Mouse (Mus musculus) liver, embryonic 12.5 days (tissue): ENCODE measurements at regions not wholly inside any gene's neighbourhood (a gene's known extent, or its start where the extent isn't known, plus 50 kb on each side); places are given as distances from the start of the nearest gene placed in this dataset.
A peak's percentile ranks its signal among the peaks of the same experiment; 100 is the strongest.

ENCODE experiments used
- ATAC-seq: fragments of 200-750 bp; cut with Nextera tagmentation; 2 replicates; pipeline ENCODE4 v1.8.0; 2017; ENCODE audit warnings: moderate number of reproducible peaks, mild to moderate bottlenecking, moderate library complexity
- H3K27ac ChIP-seq: fragments of 300-500 bp; sonication (generic); 2 replicates; pipeline ENCODE4 v1.5.1; 2016; ENCODE audit warnings: mild to moderate bottlenecking
- H3K27me3 ChIP-seq: fragments of 300-500 bp; sonication (generic); replicated peaks from 2 replicates; pipeline ENCODE4 v1.6.1; 2016; ENCODE audit warnings: mild to moderate bottlenecking, moderate library complexity
- H3K36me3 ChIP-seq: fragments of 300-500 bp; sonication (generic); 2 replicates; pipeline ENCODE4 v1.6.1; 2016; ENCODE audit warnings: mild to moderate bottlenecking, moderate library complexity
- H3K4me1 ChIP-seq: fragments of 300-500 bp; sonication (generic); 2 replicates; pipeline ENCODE4 v1.6.1; 2016
- H3K4me2 ChIP-seq: fragments of 300-500 bp; sonication (generic); 2 replicates; pipeline ENCODE4 v1.6.1; 2016; ENCODE audit warnings: mild to moderate bottlenecking, moderate library complexity
- H3K4me3 ChIP-seq: fragments of 300-500 bp; sonication (generic); 2 replicates; pipeline ENCODE4 v1.5.1; 2016; ENCODE audit warnings: mild to moderate bottlenecking, moderate library complexity
- H3K9ac ChIP-seq: fragments of 300-500 bp; sonication (generic); 2 replicates; pipeline ENCODE4 v1.6.1; 2016; ENCODE audit warnings: mild to moderate bottlenecking, moderate library complexity
- H3K9me3 ChIP-seq: fragments of 300-500 bp; sonication (generic); replicated peaks from 2 replicates; pipeline ENCODE4 v1.6.1; 2016; ENCODE audit warnings: mild to moderate bottlenecking, moderate library complexity
- WGBS: fragments of 180-500 bp; shearing (Covaris S2); methylation state at CpG from one replicate; pipeline ENCODE4 v1.1.7; 2016; ENCODE audit not compliant: insufficient replicate concordance; 5-methylcytosine and 5-hydroxymethylcytosine counted together

- H3K9ac ChIP-seq, result no peak overlapping the region
- 0 out of 2 replicates have a peak, but pooled peaks cover 4% of the 10 kb centered on the region for H3K9me3 ChIP-seq
- no peak overlapping the region for H3K4me2 ChIP-seq
- WGBS, result 71% methylated on average over 14 of the region's 14 CpGs
- no peak for ATAC-seq
- H3K4me3 ChIP-seq, result no peak overlapping the region
- no peak overlapping the region for H3K27ac ChIP-seq
- H3K4me1 ChIP-seq, result peaks cover 7% of the 10 kb centered on the region; the same call in 1 of the 2 replicates
- H3K36me3 ChIP-seq, result no peaks in the 10 kb centered on the region
- no peaks in the 10 kb centered on the region for H3K27me3 ChIP-seq
These were observed 184.6 kb downstream of the Sox4 start for GRCm38 (mm10) chr13:28768717-28769426.

GRCm38 (mm10) chr13:28762555-28762954 is 191.0 kb downstream of the Sox4 start:
- H3K36me3 ChIP-seq, result no peaks in the 10 kb centered on the region
- H3K27ac ChIP-seq, result no peak overlapping the region
- peaks cover 8% of the 10 kb centered on the region; the same call in 1 of the 2 replicates for H3K4me1 ChIP-seq
- H3K9me3 ChIP-seq, result 0 out of 2 replicates have a peak, but pooled peaks cover 3% of the 10 kb centered on the region
- WGBS, result 55% methylated on average over 2 of the region's 2 CpGs
- no peak overlapping the region for H3K4me3 ChIP-seq
- H3K27me3 ChIP-seq, result no peaks in the 10 kb centered on the region
- ATAC-seq, result no peak
- H3K9ac ChIP-seq, result no peak overlapping the region
- no peak overlapping the region for H3K4me2 ChIP-seq

- H3K4me1 ChIP-seq, result peaks cover 16% of the 10 kb centered on the region
- no peak overlapping the region for H3K27ac ChIP-seq
- no peak overlapping the region for H3K4me3 ChIP-seq
- H3K4me2 ChIP-seq, result no peak overlapping the region
- H3K36me3 ChIP-seq, result no peaks in the 10 kb centered on the region
- no peak for ATAC-seq
- H3K9ac ChIP-seq, result no peak overlapping the region
- no peaks in the 10 kb centered on the region for H3K27me3 ChIP-seq
- H3K9me3 ChIP-seq, result no peaks in the 10 kb centered on the region
- WGBS, result 51% methylated on average over 3 of the region's 3 CpGs
These were observed 194.5 kb downstream of the Sox4 start for GRCm38 (mm10) chr13:28759026-28759425.

DNA sequence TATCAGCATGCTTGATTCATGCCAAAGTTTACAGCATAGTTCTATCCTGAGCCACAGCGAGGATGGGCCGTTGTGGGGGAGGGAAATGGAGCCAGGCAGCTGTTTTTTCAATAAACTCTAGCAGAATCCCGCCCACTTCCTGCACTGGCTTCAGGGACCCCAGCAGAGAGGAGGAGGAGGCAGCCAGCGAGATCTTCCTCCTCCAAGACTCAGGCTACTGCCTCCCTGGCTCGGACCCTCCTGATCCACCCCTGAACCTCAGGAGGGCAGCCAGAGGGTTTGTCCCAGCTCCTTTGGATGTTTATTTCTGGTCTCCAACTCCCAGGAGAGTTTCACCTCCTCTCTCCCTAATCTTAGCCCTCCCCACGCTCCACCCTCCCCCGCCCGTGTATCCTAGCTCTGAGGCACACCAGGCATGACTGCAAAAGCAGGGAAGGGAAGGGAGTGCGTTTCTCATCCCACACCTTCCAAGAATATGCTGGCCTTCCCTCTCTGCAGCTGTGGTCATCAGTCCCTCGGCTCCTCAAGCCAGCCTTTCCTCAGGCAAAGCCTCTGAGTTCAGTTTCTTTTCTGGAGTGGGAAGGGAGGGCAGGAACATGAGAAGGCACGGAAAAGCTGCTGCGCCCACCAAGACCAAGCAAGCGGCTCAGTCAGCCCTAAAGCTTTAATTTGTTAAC is 195.5 kb downstream of the Sox4 start:
- peak overlapping the region; percentile 2; the same call in 1 of the 2 replicates for H3K9ac ChIP-seq
- no peaks in the 10 kb centered on the region for H3K9me3 ChIP-seq
- peaks cover 16% of the 10 kb centered on the region for H3K4me1 ChIP-seq
- H3K27me3 ChIP-seq, result no peaks in the 10 kb centered on the region
- peak; percentile 63 for ATAC-seq
- 8% methylated on average over 13 of the region's 13 CpGs for WGBS
- no peaks in the 10 kb centered on the region for H3K36me3 ChIP-seq
- H3K4me2 ChIP-seq, result peak overlapping the region; percentile 52
- H3K27ac ChIP-seq, result 0 out of 2 replicates have a peak overlapping the region, but pooled peaks have one; percentile 18
- peak overlapping the region; percentile 25 for H3K4me3 ChIP-seq

- Histone ChIP-seq H3K4me3 (0 out of 2 replicates have a peak overlapping the region, but pooled peaks have one; percentile 25), H3K9ac (peak overlapping the region; percentile 3; the same call in 1 of the 2 replicates)
- 26% methylated on average over 11 of the region's 11 CpGs for WGBS
These were observed 196.4 kb downstream of the Sox4 start for GRCm38 (mm10) chr13:28756915-28757765.

GRCm38 (mm10) chr13:28754207-28754606 is 199.3 kb downstream of the Sox4 start:
- H3K27ac ChIP-seq, result no peak overlapping the region
- WGBS, result 43% methylated on average over 5 of the region's 5 CpGs

More at GRCm38 (mm10) chr13:28756915-28757765, 196.4 kb downstream of the Sox4 start:
- Histone ChIP-seq H3K27me3 (no peaks in the 10 kb centered on the region), H3K36me3 (no peaks in the 10 kb centered on the region), H3K27ac (peak overlapping the region; percentile 52; the same call in 1 of the 2 replicates), H3K4me1 (peaks cover 16% of the 10 kb centered on the region), H3K9me3 (no peaks in the 10 kb centered on the region), H3K4me2 (peak overlapping the region; percentile 52)
- ATAC-seq, result no peak

DNA sequence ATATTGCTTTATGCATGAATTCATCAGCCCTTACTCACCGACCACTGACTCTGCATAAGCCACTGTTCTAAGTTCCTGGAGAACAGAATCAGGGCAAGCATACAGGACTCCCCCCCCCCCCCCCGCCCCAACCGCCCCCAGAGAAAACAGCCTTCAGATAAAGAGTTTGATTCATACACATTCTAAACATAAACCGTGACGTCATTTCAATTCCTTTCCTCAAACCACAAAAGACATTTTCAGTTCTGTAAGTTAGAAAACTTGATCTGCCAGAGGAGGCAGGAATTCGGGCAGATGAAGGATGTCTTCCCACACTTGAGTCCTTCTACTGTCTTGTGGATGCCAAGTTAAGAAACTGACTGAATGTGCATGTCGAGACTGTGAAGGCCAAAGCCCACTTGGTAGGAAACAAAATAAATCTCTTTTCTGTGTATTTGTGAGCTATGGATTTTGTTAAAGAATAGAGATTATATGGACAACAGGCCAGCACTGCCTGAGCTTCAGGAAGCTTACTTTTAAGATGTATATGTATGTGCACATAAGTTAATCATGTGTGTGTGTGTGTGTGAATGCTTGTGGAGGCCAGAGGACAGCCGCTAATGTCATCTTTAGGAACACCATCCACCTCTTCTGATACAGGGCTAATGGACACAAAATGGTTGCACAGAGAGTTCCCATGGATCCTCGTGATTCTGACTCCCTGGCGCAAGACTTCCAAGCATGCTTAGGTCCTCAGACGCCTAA is 202.4 kb downstream of the Sox4 start:
- no peak for ATAC-seq
- no peaks in the 10 kb centered on the region for H3K36me3 ChIP-seq
- no peaks in the 10 kb centered on the region for H3K4me1 ChIP-seq
- no peak overlapping the region for H3K27ac ChIP-seq
- no peak overlapping the region for H3K9ac ChIP-seq
- no peak overlapping the region for H3K4me3 ChIP-seq
- H3K27me3 ChIP-seq, result no peaks in the 10 kb centered on the region
- no peak overlapping the region for H3K4me2 ChIP-seq
- no peaks in the 10 kb centered on the region for H3K9me3 ChIP-seq
- 64% methylated on average over 11 of the region's 11 CpGs for WGBS

More at GRCm38 (mm10) chr13:28754207-28754606, 199.3 kb downstream of the Sox4 start:
- ATAC-seq, result no peak
- Histone ChIP-seq H3K4me2 (no peak overlapping the region), H3K27me3 (no peaks in the 10 kb centered on the region), H3K9ac (no peak overlapping the region), H3K4me1 (peaks cover 16% of the 10 kb centered on the region), H3K4me3 (no peak overlapping the region), H3K9me3 (no peaks in the 10 kb centered on the region), H3K36me3 (no peaks in the 10 kb centered on the region)

DNA sequence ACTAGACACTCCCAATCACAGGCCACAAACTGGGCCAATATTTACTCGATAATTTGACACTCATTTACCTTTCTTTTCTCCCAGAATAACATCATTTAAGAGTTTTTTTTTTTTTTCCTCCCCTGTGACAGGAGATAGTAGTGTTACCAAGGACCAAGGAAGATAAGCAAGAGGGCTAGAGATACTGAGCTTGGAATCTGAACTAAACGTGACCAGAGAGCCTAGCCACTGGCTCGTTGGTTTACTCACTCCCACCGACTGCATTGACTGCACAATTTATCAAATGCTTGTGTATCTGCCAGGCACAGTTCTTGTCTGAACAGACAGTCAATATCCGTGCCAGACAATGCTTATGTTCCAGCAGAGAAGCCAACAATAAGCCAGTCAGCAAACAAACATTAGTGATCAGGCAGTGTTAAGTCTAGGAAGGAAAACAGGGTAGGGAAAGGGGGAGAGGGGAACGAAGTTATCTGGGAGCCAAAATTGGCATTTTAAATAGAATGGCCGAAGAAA is 213.3 kb downstream of the Sox4 start:
- WGBS, result 24% methylated on average over 7 of the region's 7 CpGs
- no peak overlapping the region for H3K4me2 ChIP-seq
- no peak overlapping the region for H3K9ac ChIP-seq
- H3K4me1 ChIP-seq, result peaks cover 13% of the 10 kb centered on the region; the same call in 1 of the 2 replicates
- ATAC-seq, result no peak
- no peak overlapping the region for H3K4me3 ChIP-seq
- H3K27ac ChIP-seq, result no peak overlapping the region
- H3K36me3 ChIP-seq, result no peaks in the 10 kb centered on the region
- H3K9me3 ChIP-seq, result no peaks in the 10 kb centered on the region
- H3K27me3 ChIP-seq, result no peaks in the 10 kb centered on the region

DNA sequence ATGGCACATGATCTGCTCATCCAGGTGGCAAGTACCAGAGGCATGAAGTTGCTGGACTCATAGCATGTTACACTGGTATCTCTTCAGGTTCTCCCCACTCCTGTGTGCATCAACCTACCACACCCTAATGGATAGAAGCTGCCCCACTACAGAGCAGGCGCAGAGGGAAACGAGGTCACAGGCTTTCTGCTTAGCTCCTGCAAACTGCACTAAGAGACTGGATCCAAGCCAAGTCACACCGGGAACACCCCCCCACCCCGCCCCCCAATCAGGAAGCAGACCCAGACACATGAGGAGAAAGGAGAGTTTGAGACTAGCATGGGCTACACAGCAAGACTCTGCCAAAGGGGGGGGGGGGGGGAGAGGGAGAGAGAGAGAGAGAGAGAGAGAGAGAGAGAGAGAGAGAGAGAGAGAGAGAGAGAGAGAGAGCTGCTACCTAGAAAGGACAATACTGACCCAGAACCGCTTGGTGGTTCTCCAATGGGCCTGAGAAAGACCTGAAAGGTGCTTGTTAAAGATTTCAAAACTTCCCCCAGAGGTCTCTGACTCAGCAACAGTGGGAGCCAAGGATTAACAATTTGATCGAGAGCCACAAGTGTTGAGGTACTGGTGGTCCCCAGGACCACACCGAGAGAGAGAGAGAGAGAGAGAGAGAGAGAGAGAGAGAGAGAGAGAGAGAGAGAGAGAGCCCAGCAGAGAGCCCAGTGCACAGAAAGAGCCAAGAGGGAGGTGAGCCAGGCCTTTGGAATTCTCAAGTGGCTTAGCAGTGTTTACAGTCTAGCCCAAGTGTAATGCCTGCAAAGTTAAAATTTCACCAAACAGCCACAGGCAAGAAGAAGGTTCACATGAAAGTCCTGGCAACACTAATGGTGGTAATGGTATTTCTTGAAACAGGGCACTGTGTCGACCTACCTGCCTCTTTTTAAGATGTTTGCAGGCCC is 215.1 kb downstream of the Sox4 start:
- ATAC-seq, result no peak
- Histone ChIP-seq H3K36me3 (no peaks in the 10 kb centered on the region), H3K9ac (no peak overlapping the region), H3K4me3 (no peak overlapping the region), H3K27me3 (no peaks in the 10 kb centered on the region), H3K9me3 (no peaks in the 10 kb centered on the region), H3K4me1 (peaks cover 13% of the 10 kb centered on the region; the same call in 1 of the 2 replicates), H3K27ac (no peak overlapping the region), H3K4me2 (no peak overlapping the region)
- 63% methylated on average over 8 of the region's 8 CpGs for whole genome bisulfite sequencing

- no peak for ATAC-seq
- Histone ChIP-seq H3K36me3 (no peaks in the 10 kb centered on the region), H3K4me1 (no peaks in the 10 kb centered on the region), H3K27me3 (no peaks in the 10 kb centered on the region), H3K9ac (no peak overlapping the region), H3K4me3 (no peak overlapping the region), H3K9me3 (no peaks in the 10 kb centered on the region), H3K4me2 (no peak overlapping the region), H3K27ac (no peak overlapping the region)
- WGBS, result 78% methylated on average over 1 of the region's 1 CpGs
These were observed 221.0 kb downstream of the Sox4 start for GRCm38 (mm10) chr13:28732475-28732874.
